Mouse (Mus musculus) heart, adult 2 months (tissue): Measurements from ENCODE around the gene Rnf123.

ENCODE experiments used
- CTCF ChIP-seq: fragments of 200-600 bp; IDR thresholded peaks from 2 replicates; pipeline ENCODE4 v1.8.1; 2022; ENCODE audit warnings: antibody characterized with exemption, mild to moderate bottlenecking, moderate library complexity
- POLR2A ChIP-seq: fragments of 200-500 bp; IDR thresholded peaks from 2 replicates; pipeline ENCODE4 v1.6.1; 2011; ENCODE audit warnings: mild to moderate bottlenecking, low read depth, low read length, control low read depth; ENCODE audit not compliant: insufficient read depth

DNA sequence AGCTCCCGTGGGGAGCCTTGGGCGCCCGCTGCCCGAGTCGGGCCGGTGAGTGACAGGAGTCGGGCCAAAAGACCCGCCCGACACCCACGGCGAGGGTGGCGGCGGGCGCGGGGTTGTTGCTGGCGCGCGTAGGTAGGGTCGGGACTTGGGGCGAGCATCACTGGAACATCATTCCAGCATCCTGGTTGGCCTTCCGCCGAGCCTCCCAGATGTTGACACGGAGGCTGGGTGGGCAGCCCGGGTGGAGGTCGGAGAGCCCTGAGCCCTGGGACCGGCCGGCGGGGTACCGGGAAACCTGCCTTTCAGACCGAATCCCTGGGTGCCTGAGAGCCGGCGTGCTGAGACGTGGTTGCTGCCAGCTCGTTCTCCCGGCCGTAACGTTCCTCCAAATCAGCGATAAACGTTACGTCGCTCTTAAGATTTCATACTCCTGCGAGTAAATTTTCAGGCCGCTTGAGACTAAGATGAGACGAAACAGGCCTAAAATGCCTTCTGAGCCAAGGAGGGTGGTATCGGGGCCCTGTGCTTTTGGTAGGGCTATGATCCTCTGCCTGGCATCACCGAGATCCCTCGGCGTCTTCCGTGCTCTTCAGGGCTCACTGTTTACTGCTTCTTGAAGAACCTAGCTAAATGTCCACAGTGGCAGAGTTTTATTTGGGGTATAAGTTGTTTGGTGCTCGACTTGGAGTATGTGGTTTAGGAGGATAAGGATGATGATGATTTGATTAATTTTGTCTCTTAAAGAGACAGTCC lies 80.2 kb downstream of the Rnf123 start:
- no peak for TF ChIP-seq CTCF
- TF ChIP-seq POLR2A = 0 out of 2 replicates have a peak, but pooled peaks have one; percentile 20
